Mouse (Mus musculus) thymus, adult 18-20 months (tissue): ENCODE measurements around the gene Dhx34.
"Not testable (repeated sequence)": the region's sequence is repeated elsewhere in the genome, so short reads cannot be mapped to it uniquely, and the experiment has no call there.

Source experiments
- DNase-seq, 2 experiments: peaks; one replicate each; pipeline ENCODE4 v3.0.0; 2022; ENCODE audit warnings: mixed read lengths in 2 of 2

The Dhx34 gene

GRCm38 (mm10) chr7:16221582-16222272 lies at the start of gene Dhx34:
TSS of gene Dhx34 (minus strand) at chr7:16222037.
- peak; percentile 89 to 94 for DNase-seq

- DNase-seq = no peak
Observed at GRCm38 (mm10) chr7:16271139-16271538, 49.3 kb upstream of the Dhx34 start.

- not testable (repeated sequence) for DNase-seq
Observed at GRCm38 (mm10) chr7:16266593-16266992, 44.8 kb upstream of the Dhx34 start.

- no peak for DNase-seq
Observed at GRCm38 (mm10) chr7:16265856-16266255, 44.0 kb upstream of the Dhx34 start.

GRCm38 (mm10) chr7:16263843-16264242 lies 42.0 kb upstream of the Dhx34 start:
- no peak for DNase-seq

- peak in 1 of 2 experiments; percentile 49 for DNase-seq
Observed at GRCm38 (mm10) chr7:16263015-16263787, 41.4 kb upstream of the Dhx34 start.

GRCm38 (mm10) chr7:16261097-16261496 lies 39.3 kb upstream of the Dhx34 start:
- DNase-seq = no peak

- DNase-seq = no peak
Observed at GRCm38 (mm10) chr7:16259110-16259590, 37.3 kb upstream of the Dhx34 start, which contains the start of gene C5ar1. TSS of gene C5ar1 (minus strand) at chr7:16259540.

GRCm38 (mm10) chr7:16257830-16258229 lies 36.0 kb upstream of the Dhx34 start:
- no peak for DNase-seq

GRCm38 (mm10) chr7:16255963-16256362 lies 34.1 kb upstream of the Dhx34 start:
- DNase-seq = not testable (repeated sequence)

GRCm38 (mm10) chr7:16254195-16254594 lies 32.4 kb upstream of the Dhx34 start:
- DNase-seq = no peak

GRCm38 (mm10) chr7:16250687-16251086 lies 28.9 kb upstream of the Dhx34 start:
- DNase-seq = no peak

- DNase-seq = no peak
Observed at GRCm38 (mm10) chr7:16245958-16246357, 24.1 kb upstream of the Dhx34 start.

- no peak for DNase-seq
Observed at GRCm38 (mm10) chr7:16244067-16244466, 22.2 kb upstream of the Dhx34 start, which contains the start of gene C5ar2. TSS of gene C5ar2 (minus strand) at chr7:16244154.

GRCm38 (mm10) chr7:16242198-16242597 lies 20.4 kb upstream of the Dhx34 start:
- no peak for DNase-seq

GRCm38 (mm10) chr7:16241787-16242186 lies 19.9 kb upstream of the Dhx34 start:
- DNase-seq = no peak

GRCm38 (mm10) chr7:16240978-16241303 lies 19.1 kb upstream of the Dhx34 start:
- no peak for DNase-seq

- DNase-seq = no peak
Observed at GRCm38 (mm10) chr7:16240281-16240977, 18.6 kb upstream of the Dhx34 start.

GRCm38 (mm10) chr7:16239554-16239997 lies 17.7 kb upstream of the Dhx34 start:
- no peak for DNase-seq

GRCm38 (mm10) chr7:16229869-16230268 lies 8.0 kb upstream of the Dhx34 start:
- no peak for DNase-seq

- no peak for DNase-seq
Observed at GRCm38 (mm10) chr7:16213986-16214385, 7.9 kb downstream of the Dhx34 start.

- DNase-seq = no peak
Observed at GRCm38 (mm10) chr7:16213196-16213595, 8.6 kb downstream of the Dhx34 start.

GRCm38 (mm10) chr7:16210862-16211365 lies 10.9 kb downstream of the Dhx34 start:
- no peak for DNase-seq
